Mouse (Mus musculus) liver, postnatal 0 days (tissue): ENCODE measurements at regions not wholly inside any gene's neighbourhood (a gene's known extent, or its start where the extent isn't known, plus 50 kb on each side); places are given as distances from the start of the nearest gene placed in this dataset.

ENCODE experiments used
- CTCF ChIP-seq: sonication (generic); IDR thresholded peaks from 2 replicates; pipeline ENCODE4 v1.5.1; 2016; ENCODE audit warnings: antibody characterized with exemption, low read depth
- EP300 ChIP-seq: IDR thresholded peaks from 2 replicates; pipeline ENCODE4 v1.6.1; 2016; ENCODE audit warnings: antibody characterized with exemption, low read depth, mild to moderate bottlenecking

DNA sequence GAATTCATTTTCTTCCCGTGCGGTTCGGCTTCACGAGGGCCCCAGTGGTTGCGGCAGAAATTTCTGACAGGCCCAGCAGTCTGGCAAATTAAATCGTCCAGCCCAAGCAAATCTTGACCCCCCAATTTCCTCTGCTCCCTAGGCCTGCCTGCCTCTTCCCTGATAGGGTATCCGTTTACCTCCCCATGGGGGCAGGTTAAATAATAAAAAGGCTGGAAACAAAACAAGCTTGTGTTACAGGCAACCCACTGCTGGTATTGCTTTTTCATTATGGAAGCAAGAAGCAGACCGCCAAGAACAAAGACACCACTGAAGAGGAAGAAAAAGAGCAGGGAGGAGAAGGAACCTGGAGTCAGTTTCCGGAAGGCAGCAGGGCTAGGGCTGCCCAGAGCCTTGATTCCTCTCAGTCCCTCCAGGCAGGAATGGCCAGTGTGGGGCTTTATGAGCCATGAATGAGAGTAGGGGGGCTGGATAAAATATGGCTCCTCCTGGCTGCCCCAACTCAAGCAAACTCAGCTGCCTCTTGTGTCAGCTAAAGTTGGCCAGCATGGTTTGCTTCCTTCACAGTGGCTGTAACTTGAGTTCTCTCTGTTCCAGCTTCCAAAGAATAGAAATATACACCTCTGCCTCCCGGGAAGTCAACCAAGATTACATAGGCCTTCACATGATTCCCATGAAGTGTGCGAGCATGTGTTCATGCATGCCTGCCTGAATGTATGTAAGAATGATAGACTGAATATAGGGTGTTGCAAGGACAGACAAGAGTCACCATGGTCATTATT, 474.5 kb upstream of the Cdh4 start:
- TF ChIP-seq CTCF (no peak), EP300 (no peak)
